Mouse (Mus musculus) megakaryocyte, embryonic 14.5 days (primary cell): ENCODE data around the gene Fn1.

Source experiments
- FLI1 ChIP-seq: IDR thresholded peaks from 2 replicates; pipeline ENCODE4 v1.6.1; 2012; ENCODE audit warnings: low read length, inconsistent platforms, mixed read lengths
- GATA1 ChIP-seq: IDR thresholded peaks from 3 replicates; pipeline ENCODE4 v1.6.1; 2012; ENCODE audit warnings: mixed read lengths, low read length, inconsistent platforms, borderline replicate concordance

DNA sequence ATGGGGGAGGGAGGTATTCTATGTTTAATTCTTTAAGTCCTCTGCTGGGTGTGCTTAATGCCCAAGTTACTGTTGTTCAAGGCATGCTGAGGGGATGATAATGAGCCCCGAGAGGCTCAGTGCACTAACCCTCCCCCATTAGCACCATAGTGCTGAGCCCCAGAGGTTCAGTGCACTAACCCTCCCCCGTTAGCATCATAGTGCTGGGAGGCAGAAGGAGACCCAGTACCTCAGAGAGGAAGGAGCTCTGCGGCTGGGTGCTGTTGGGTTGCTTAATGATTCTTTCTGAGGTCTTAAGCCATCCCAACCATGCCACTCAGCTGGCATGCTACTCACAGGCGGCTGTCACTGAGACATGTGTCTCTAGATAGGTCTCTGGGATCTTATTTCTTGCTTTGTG lies 82.9 kb downstream of the Fn1 start:
- TF ChIP-seq GATA1: no peak
- TF ChIP-seq FLI1: no peak
